Mouse (Mus musculus): ENCODE results near the gene Tpra1. TPM values are rescaled to one million over a fixed set of nuclear protein-coding genes. Genes with fewer than 3 reads are reported as not detected.
A peak's percentile ranks its signal among the peaks of the same experiment; 100 is the strongest.

The Tpra1 gene
- polyA plus RNA-seq, 1 experiment from 2014 or later = 39.8 TPM

DNA sequence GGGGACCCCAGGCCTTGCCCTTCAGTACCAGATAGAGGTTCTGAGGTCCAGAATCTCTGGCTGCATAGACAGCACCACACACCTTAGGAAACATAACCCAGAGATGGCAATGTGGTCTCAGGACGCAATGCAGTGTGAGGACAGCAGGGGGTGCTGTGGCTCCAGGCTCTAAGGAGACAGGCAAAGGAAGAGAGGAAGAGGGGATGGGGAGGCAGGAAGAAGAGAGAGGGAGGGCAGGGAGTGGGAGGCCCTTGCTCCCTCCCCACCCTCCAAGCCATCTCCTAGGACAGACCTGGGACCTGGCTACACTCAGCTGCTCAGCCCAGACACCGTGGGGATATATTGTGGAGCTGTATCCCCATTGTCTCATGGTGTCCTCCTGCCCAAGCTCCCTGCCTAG lies 25.5 kb downstream of the Tpra1 start:
- Histone ChIP-seq H3K4me2 (no peak overlapping the region), H3K4me1 (peaks cover 55% of the 10 kb centered on the region), H3K27ac (replicated peaks) (no peak overlapping the region), H3K9ac (no peak overlapping the region), H3K27me3 (replicated peaks) (0 out of 2 replicates have a peak, but pooled peaks cover 6% of the 10 kb centered on the region), H3K4me3 (no peak overlapping the region), H3K9me3 (no peaks in the 10 kb centered on the region), H3K36me3 (no peaks in the 10 kb centered on the region)
- no peak for ATAC-seq (ENCODE audit: extremely low read depth, insufficient number of reproducible peaks, low FRiP score, low TSS enrichment)
- WGBS = 22% methylated on average over 2 of the region's 2 CpGs

DNA sequence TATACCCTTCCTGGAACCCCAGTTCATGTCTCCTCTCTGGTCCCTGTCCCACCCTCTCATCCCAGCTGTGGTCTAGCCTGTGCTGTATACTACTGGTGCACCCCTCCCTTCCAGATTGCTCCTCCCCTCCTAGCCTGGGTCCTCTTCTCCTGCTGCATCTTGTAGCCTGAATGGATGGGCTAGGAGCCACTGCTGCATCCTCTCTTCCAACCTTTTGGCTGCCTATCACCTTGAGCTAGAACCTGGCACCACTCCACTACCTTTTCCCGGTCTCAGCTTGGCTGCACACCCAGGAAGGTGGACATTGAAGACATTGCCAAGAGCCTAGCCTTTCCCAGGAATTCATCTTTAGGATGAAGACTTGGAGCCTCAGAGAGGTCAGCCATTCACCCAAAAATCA lies 26.0 kb downstream of the Tpra1 start:
- H3K4me1 ChIP-seq = peaks cover 55% of the 10 kb centered on the region
- H3K9ac ChIP-seq = no peak overlapping the region
- no peaks in the 10 kb centered on the region for H3K36me3 ChIP-seq
- H3K4me3 ChIP-seq = no peak overlapping the region
- H3K4me2 ChIP-seq = no peak overlapping the region
- 0 out of 2 replicates have a peak, but pooled peaks cover 9% of the 10 kb centered on the region for H3K27me3 ChIP-seq (replicated peaks)
- H3K27ac ChIP-seq (replicated peaks) = no peak overlapping the region
- WGBS = 80% methylated on average over 1 of the region's 1 CpGs
- H3K9me3 ChIP-seq = no peaks in the 10 kb centered on the region
- ATAC-seq (ENCODE audit: extremely low read depth, insufficient number of reproducible peaks, low FRiP score, low TSS enrichment) = no peak

DNA sequence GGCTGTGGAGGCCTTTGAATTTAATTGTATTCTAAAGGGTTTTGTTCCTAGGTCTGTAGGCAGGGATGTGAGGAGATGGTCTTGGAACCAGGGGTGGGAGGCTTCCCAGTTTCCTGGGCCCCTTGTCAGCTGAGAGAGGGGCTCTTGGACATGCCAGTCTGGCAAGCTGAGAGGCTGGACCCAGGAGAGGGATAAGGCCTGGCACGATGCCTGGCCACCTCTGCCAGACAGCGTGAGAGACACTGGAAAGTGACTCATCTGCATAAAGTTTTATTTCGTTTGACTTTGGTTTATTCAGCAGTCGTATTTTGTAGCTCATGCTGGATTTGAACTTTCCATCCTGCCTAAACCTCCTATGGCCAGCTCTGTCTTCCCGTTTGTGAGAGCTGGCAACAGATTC lies 26.5 kb downstream of the Tpra1 start:
- peaks cover 13% of the 10 kb centered on the region; the same call in 1 of the 2 replicates for H3K27me3 ChIP-seq (replicated peaks)
- no peak overlapping the region for H3K27ac ChIP-seq (replicated peaks)
- H3K4me2 ChIP-seq = no peak overlapping the region
- peaks cover 55% of the 10 kb centered on the region for H3K4me1 ChIP-seq
- H3K4me3 ChIP-seq = no peak overlapping the region
- no peaks in the 10 kb centered on the region for H3K9me3 ChIP-seq
- no peaks in the 10 kb centered on the region for H3K36me3 ChIP-seq
- no peak for ATAC-seq (ENCODE audit: extremely low read depth, insufficient number of reproducible peaks, low FRiP score, low TSS enrichment)
- WGBS = 62% methylated on average over 5 of the region's 5 CpGs
- no peak overlapping the region for H3K9ac ChIP-seq

DNA sequence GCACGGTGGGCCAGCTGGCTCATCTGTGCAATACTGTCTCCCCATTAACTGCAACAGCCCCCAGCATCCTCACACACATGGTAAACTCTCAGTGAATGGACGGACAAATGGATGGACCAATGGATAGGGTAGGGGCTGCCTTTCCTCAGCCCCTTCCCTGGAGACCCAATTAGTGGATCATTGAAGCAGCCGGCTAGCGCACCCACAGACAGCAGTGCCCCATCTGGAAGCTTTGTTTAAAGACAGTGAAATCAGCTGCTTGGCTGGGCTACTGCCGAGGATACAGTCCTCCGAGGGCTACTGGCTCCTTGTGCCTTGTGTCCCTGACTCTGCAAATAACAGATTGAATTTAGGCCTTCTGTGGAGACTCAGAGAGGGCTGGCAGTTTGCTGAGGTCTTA lies 27.4 kb downstream of the Tpra1 start:
- 63% methylated on average over 6 of the region's 6 CpGs for WGBS
- no peak overlapping the region for H3K9ac ChIP-seq
- H3K36me3 ChIP-seq = no peaks in the 10 kb centered on the region
- H3K4me2 ChIP-seq = no peak overlapping the region
- H3K27me3 ChIP-seq (replicated peaks) = peaks cover 20% of the 10 kb centered on the region; the same call in 1 of the 2 replicates
- no peaks in the 10 kb centered on the region for H3K9me3 ChIP-seq
- H3K4me1 ChIP-seq = peaks cover 57% of the 10 kb centered on the region
- no peak for ATAC-seq (ENCODE audit: extremely low read depth, insufficient number of reproducible peaks, low FRiP score, low TSS enrichment)
- no peak overlapping the region for H3K4me3 ChIP-seq
- no peak overlapping the region for H3K27ac ChIP-seq (replicated peaks)

DNA sequence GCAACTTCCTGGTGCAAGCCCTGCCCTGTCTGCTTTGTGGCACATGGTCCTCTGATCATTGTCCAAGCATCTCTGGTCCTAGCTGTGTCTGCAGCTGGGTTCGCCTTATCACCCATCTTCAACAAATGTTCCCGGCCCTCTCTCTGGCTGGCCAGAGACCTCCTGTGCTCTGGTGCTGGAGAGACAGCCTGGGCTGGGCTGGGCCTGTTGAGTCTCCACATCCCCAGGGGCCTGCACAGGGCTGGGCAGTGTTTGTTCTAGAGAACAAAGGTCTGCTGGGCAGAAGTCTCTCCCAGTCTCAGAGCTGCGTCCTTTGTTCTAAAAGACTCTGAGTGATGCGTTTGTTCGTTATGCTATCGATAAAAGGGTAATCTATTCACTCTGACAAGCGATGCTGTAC lies 28.0 kb downstream of the Tpra1 start:
- Histone ChIP-seq H3K27me3 (replicated peaks) (peaks cover 20% of the 10 kb centered on the region; the same call in 1 of the 2 replicates), H3K27ac (replicated peaks) (no peak overlapping the region), H3K4me3 (no peak overlapping the region), H3K9me3 (no peaks in the 10 kb centered on the region), H3K36me3 (no peaks in the 10 kb centered on the region), H3K4me2 (no peak overlapping the region), H3K4me1 (peaks cover 57% of the 10 kb centered on the region), H3K9ac (no peak overlapping the region)
- 59% methylated on average over 7 of the region's 7 CpGs for WGBS
- no peak for ATAC-seq (ENCODE audit: extremely low read depth, insufficient number of reproducible peaks, low FRiP score, low TSS enrichment)

DNA sequence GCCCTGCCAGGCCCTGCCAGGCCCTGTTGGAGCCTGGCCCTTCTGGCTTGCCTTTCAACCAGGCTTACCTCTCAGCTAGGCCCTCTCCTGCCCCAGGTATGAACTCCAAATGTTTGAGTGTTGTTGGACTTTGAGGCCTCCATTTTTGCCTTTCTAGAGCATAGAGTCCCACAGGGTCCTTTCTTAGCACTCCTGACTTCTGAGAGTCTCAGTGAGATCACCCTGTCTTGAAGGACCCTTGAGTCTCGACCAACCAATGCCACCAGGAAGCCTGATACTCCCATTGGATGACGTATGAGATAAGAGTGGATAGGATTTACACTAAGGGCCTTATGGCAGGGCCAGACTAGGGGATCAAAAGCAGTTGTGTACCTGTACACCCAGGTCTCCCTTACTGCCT lies 29.4 kb downstream of the Tpra1 start:
- no peak for ATAC-seq (ENCODE audit: extremely low read depth, insufficient number of reproducible peaks, low FRiP score, low TSS enrichment)
- 69% methylated on average over 2 of the region's 2 CpGs for WGBS
- Histone ChIP-seq H3K36me3 (no peaks in the 10 kb centered on the region), H3K27ac (replicated peaks) (no peak overlapping the region), H3K9ac (no peak overlapping the region), H3K4me1 (peaks cover 57% of the 10 kb centered on the region), H3K4me3 (no peak overlapping the region), H3K4me2 (no peak overlapping the region), H3K27me3 (replicated peaks) (peaks cover 20% of the 10 kb centered on the region; the same call in 1 of the 2 replicates), H3K9me3 (no peaks in the 10 kb centered on the region)

DNA sequence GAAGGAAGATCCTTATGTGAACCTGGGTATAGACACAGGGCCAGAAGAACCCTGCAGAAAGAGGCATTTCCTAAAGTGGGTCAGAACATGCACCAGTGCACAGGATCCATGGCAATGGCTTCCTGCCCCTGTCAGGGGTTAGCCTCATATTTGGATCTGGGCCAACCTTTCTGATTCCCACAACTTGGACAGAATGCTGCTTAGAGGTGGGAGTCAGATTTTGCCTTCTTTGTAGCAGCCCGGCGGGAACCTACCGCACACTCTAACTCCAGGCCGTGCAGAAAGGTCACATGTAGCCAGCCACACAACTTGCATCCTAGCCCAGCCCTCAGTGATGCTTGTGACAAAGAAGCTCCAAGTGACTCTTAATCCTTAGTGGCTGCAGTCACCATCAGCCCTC lies 32.1 kb downstream of the Tpra1 start:
- Histone ChIP-seq H3K4me2 (no peak overlapping the region), H3K9ac (no peak overlapping the region), H3K4me3 (no peak overlapping the region), H3K27me3 (replicated peaks) (peaks cover 20% of the 10 kb centered on the region; the same call in 1 of the 2 replicates), H3K9me3 (no peaks in the 10 kb centered on the region), H3K36me3 (no peaks in the 10 kb centered on the region), H3K27ac (replicated peaks) (no peak overlapping the region), H3K4me1 (peaks cover 64% of the 10 kb centered on the region)
- 51% methylated on average over 4 of the region's 4 CpGs for WGBS
- ATAC-seq (ENCODE audit: extremely low read depth, insufficient number of reproducible peaks, low FRiP score, low TSS enrichment) = no peak

DNA sequence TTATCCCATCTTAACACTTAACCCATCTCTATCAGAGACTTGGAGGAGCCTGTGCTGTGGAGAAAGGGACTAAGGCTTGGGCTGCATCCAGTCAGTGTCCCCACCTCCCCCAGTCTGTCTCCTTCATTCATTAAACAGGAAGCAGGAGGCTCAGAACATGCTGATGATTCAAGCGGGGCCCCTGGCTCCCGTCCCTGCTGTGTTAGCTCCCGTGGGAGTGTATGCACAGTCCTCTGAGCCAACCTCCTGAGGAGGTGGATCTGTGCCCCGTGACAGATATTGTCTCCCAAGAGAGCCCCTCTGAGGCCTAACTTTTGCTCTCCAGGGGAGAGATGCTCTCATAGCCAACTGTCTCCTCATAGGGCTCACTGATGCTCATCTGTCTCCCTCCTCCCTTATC lies 32.8 kb downstream of the Tpra1 start:
- Histone ChIP-seq H3K4me2 (no peak overlapping the region), H3K9me3 (no peaks in the 10 kb centered on the region), H3K27ac (replicated peaks) (no peak overlapping the region), H3K9ac (no peak overlapping the region), H3K4me3 (no peak overlapping the region), H3K36me3 (no peaks in the 10 kb centered on the region), H3K4me1 (peaks cover 67% of the 10 kb centered on the region), H3K27me3 (replicated peaks) (peaks cover 20% of the 10 kb centered on the region; the same call in 1 of the 2 replicates)
- WGBS = 12% methylated on average over 4 of the region's 4 CpGs
- no peak for ATAC-seq (ENCODE audit: extremely low read depth, insufficient number of reproducible peaks, low FRiP score, low TSS enrichment)

DNA sequence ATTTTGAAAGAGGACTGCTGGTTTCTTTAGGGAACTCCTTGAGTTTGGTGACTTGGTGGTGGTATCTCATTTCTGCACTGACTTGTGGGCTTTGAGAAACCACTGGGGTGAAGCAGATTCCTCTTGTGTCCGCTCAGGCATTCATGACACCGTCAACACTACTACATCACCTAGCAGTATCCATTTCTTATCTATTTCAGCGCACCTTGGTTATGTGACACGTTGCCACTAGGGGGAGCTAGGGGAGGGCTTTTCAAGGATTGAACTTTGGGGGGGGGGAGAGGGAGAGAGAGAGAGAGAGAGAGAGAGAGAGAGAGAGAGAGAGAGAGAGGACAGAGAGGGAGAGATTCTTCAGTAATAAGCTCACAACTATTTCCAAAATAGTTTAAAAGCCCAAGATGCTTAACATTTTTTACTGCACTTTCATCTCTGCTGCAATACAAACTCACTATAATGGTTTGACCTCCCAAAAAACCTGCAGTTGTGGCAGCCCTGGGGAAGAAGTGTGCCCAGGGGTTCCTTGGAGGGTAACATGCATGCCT lies 33.8 kb downstream of the Tpra1 start:
- H3K9me3 ChIP-seq = no peaks in the 10 kb centered on the region
- H3K4me2 ChIP-seq = no peak overlapping the region
- H3K27ac ChIP-seq (replicated peaks) = no peak overlapping the region
- peaks cover 20% of the 10 kb centered on the region; the same call in 1 of the 2 replicates for H3K27me3 ChIP-seq (replicated peaks)
- H3K36me3 ChIP-seq = no peaks in the 10 kb centered on the region
- WGBS = 9% methylated on average over 4 of the region's 4 CpGs
- no peak for ATAC-seq (ENCODE audit: extremely low read depth, insufficient number of reproducible peaks, low FRiP score, low TSS enrichment)
- no peak overlapping the region for H3K4me3 ChIP-seq
- H3K4me1 ChIP-seq = peaks cover 71% of the 10 kb centered on the region
- H3K9ac ChIP-seq = peak overlapping the region; percentile 25; the same call in 1 of the 2 replicates

DNA sequence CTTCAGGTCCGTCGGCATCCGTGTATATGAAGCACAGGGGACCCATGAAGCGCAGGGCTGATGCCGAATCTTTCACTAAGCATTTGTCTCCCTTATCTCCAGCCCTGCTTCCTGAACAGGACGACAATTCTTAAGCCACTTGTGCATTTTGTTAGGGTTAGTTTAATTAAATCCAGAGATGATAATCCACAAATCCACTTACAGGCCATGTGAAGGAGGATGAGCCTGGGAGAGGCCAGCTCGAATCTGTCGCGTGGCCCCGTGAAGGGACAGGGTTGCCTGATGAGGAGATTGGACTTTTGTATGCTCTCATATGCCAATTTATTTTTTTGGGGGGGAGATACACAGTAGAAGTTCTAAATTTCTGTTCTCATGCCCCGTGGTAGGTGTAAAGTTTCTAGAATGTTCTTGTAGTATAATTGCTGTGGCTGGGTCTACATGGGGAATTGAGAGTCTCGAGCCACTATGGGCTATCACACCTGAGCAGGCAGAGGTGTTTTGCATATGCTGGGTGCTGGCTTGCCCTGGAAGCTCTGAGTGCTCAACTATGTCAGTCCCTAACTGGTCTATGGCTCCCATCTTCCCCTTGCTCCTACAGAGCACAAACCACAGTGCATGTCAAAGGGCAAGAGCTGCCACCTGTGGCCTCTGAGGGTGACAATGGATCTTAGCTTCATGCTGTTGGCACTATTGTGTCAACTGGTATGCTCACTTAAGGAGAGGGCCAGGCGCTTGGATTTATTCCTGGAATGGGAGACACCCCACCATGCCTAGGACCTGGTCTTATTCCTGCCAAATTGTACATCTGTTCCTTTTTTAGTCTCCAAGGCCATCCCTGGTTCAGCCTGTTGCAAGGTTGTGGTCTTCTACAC lies 34.5 kb downstream of the Tpra1 start:
- no peak overlapping the region for H3K4me2 ChIP-seq
- H3K4me3 ChIP-seq = no peak overlapping the region
- no peak for ATAC-seq (ENCODE audit: extremely low read depth, insufficient number of reproducible peaks, low FRiP score, low TSS enrichment)
- peaks cover 20% of the 10 kb centered on the region; the same call in 1 of the 2 replicates for H3K27me3 ChIP-seq (replicated peaks)
- no peak overlapping the region for H3K27ac ChIP-seq (replicated peaks)
- peak overlapping the region; percentile 25; the same call in 1 of the 2 replicates for H3K9ac ChIP-seq
- H3K9me3 ChIP-seq = no peaks in the 10 kb centered on the region
- 61% methylated on average over 13 of the region's 13 CpGs for WGBS
- no peaks in the 10 kb centered on the region for H3K36me3 ChIP-seq
- H3K4me1 ChIP-seq = peaks cover 79% of the 10 kb centered on the region

DNA sequence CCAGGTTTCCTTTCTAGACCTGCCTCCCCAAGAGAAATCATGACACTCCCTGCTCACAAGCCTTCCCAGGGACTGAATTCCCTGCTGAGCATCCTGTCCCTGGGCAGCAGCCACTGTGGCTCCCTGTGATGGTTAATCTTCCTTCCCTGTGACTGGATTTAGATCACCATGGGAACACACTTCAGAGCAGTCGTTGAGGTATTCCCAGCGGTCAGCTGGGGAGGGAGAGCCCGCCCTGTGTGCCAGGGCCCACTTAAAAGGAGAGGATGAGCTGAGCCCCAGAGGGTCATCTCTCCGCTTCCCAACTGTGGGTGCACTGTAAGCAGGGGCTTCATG lies 35.1 kb downstream of the Tpra1 start:
- no peaks in the 10 kb centered on the region for H3K9me3 ChIP-seq
- peaks cover 85% of the 10 kb centered on the region for H3K4me1 ChIP-seq
- no peak overlapping the region for H3K9ac ChIP-seq
- no peaks in the 10 kb centered on the region for H3K36me3 ChIP-seq
- no peak for ATAC-seq (ENCODE audit: extremely low read depth, insufficient number of reproducible peaks, low FRiP score, low TSS enrichment)
- no peak overlapping the region for H3K4me3 ChIP-seq
- WGBS = 41% methylated on average over 4 of the region's 4 CpGs
- no peak overlapping the region for H3K27ac ChIP-seq (replicated peaks)
- no peak overlapping the region for H3K4me2 ChIP-seq
- peaks cover 18% of the 10 kb centered on the region; the same call in 1 of the 2 replicates for H3K27me3 ChIP-seq (replicated peaks)
